Comparison of ENCODE assay signal across 3 mouse cellular contexts in genomic region chr9:37501170-37501569, GRCm38 (mm10).
TF ChIP-seq lines count a peak whose summit lies in the region.

No protein-coding gene starts in this region.

TF ChIP-seq in CH12.LX, 34 proteins besides CTCF, POLR2A, EP300 and RAD21:
- TF ChIP-seq MYC (IDR thresholded peaks at IDR 0.05; ENCODE audit: low read depth, low read length) (no peak), MAFK (IDR thresholded peaks at IDR 0.05; ENCODE audit: insufficient replicate concordance, low read length) (peak; percentile 60; the same call in 1 of the 2 replicates), JUN (IDR thresholded peaks at IDR 0.05; ENCODE audit: insufficient read depth, low read depth, low read length) (no peak), MXI1 (IDR thresholded peaks at IDR 0.05; ENCODE audit: low read depth, low read length) (no peak)

TF ChIP-seq in ES-E14, 5 proteins besides CTCF, POLR2A, EP300 and RAD21:
- peak; percentile 51; the same call in 1 of the 2 replicates for TF ChIP-seq MAFK (IDR thresholded peaks at IDR 0.05; ENCODE audit: insufficient read depth, low read depth, low read length)
- TF ChIP-seq HCFC1 (IDR thresholded peaks at IDR 0.05; ENCODE audit: borderline replicate concordance, insufficient read depth, low read length): no peak
- TF ChIP-seq CHD2 (IDR thresholded peaks at IDR 0.05; ENCODE audit: low read depth, low read length): no peak

TF ChIP-seq in MEL, 35 proteins besides CTCF, POLR2A, EP300 and RAD21:
- no peak for TF ChIP-seq MYB (IDR thresholded peaks at IDR 0.05; ENCODE audit: low read depth, low read length)
- no peak for TF ChIP-seq MXI1 (IDR thresholded peaks at IDR 0.05; ENCODE audit: low read depth, low read length)
- TF ChIP-seq RCOR1 (IDR thresholded peaks at IDR 0.05; ENCODE audit: low read depth, low read length): no peak
- 0 out of 2 replicates have a peak, but pooled peaks have one; percentile 26 for TF ChIP-seq MAFK (IDR thresholded peaks at IDR 0.05; ENCODE audit: borderline replicate concordance, low read depth, low read length)
- TF ChIP-seq UBTF (IDR thresholded peaks at IDR 0.05; ENCODE audit: borderline replicate concordance, insufficient read depth, low read depth, low read length): no peak
- no peak for TF ChIP-seq ELF1 (IDR thresholded peaks at IDR 0.05; ENCODE audit: low read depth, low read length)
- TF ChIP-seq MAX (IDR thresholded peaks at IDR 0.05; ENCODE audit: low read length): no peak
- 0 out of 2 replicates have a peak, but pooled peaks have one; percentile 19 for TF ChIP-seq ZNF384 (IDR thresholded peaks at IDR 0.05; ENCODE audit: low read depth, low read length)
TF ChIP-seq in MEL: peak in this region for 2.
